Mouse (Mus musculus): ENCODE data around the gene Cer1.

Gene Cer1

GRCm38 (mm10) chr4:82874791-82875190, 10.2 kb downstream of the Cer1 start:
- no peak for DNase-seq (ENCODE audit: low read depth)

DNA sequence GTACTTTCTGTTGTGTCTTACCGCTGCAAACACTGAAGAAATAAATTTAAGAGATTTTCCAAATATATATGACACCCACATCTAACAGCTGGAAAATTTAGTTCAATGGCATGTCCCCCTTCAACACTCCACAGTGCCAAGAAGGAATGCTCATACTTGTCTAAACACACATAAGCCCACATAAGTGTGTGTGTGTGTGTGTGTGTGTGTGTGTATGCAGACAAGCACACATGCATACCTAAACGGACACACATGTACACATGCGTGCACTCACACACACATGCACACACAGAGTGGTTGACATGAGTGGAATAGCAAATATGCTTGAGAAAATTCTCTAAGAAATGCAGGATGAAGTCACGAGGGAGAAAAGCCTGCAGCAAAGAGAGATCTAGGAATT, 12.4 kb downstream of the Cer1 start:
- DNase-seq (ENCODE audit: low read depth), result no peak

DNA sequence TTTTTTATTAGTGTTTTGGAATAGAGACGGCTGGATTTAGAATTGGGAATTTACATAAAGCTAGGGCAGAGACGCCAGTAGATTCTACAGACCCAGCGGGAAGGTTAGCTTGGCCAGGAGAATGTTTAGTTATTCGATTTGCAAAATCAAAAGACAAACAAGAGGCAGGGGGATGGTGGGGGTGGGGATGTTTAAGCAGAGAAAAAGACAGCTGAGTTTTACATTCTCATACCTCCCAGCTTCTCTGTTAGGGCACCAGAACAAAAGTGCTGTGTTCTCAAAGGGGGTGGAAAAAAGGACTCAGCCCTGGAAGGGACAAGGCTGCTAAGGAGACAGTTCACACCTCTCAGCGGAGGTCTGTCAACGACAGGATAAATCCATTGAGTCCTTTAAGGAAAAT, 12.8 kb downstream of the Cer1 start:
- DNase-seq (ENCODE audit: low read depth), result no peak

DNA sequence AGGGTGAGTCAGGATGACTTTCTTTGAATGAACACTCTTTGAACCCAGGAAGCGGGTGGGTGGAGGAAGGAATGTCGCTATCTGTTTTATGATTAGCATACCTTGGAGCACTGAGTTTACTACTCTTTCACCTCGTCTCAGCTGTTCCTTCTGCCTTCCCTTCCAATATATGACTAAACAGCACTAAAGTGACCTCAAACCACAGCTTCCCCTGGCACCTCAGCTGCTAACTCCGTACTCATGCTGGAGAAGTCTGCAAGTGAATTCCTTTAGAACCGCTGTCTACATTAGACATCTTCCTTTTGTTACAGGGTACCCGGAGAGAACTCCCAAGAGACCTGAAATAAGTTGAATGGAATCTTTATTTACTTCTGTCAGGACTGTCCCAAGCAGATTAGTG, 14.0 kb downstream of the Cer1 start:
- DNase-seq (ENCODE audit: low read depth), result peak; percentile 77

DNA sequence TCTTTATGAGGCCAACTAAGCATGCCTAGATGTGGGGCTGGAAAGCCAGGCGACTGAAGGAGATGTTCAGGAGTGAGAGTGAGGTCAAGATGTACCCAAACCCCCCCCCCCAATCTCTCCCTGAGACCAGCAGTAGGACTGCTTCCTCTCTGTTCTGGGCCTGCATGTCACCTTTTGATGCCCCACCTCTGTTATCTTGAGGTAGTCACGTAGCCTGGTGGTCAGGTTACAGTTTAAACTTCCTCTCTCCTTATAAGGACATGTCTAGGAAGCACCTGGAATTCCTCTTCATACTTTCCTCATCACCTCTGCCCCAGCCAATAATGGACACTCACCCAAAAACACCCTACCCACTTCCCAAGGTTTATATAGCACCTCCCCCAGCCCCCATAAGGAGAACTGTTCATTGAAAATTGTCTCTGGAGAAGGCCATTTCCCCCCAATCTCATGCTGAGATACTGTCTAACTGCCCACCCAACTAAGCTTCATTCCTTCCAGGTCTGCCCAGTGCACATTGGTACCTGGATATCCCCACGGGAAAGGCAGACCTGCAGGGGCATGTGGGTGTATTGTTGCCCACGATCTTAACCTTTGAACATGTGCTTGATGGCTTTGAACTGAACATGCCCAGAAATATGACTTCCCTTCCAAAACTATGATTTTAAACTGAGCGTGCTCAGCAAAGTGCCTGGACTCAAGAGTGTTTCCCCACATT, 17.1 kb downstream of the Cer1 start:
- DNase-seq (ENCODE audit: low read depth), result no peak

GRCm38 (mm10) chr4:82867111-82867510, 17.8 kb downstream of the Cer1 start:
- DNase-seq (ENCODE audit: low read depth), result no peak

DNA sequence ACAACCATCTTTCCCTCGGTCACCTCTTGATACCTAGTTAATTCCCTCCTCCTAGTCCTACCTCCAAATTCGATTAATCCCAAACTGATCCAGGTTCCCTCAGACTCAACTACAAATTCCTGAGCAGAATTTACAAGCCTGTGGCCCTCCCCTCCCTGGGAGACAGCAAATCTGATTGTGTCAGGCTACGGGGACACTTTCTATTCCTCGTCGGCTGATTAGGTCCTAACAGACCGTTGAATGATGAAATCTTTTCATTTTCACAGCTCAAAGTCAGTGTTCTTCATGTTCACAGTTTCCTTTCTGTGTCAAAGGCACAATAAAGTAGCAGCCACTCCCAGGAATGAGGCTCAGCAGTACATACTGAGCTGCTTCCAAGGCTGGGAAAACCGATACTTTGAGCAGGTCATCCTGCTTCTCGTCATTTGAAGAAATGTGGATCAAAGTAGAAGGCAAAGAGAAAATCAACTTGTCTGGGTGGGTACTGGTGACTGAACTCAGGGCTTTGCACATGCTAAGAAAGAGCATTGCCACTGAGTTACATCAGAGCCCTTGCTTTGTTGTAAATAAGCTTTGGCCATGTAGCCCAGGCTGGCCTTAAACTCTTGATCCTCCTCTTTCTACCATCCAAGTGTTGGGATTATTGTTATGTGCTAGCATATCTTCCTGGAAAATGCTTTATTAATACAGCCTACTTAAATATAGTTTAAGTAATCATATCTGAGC, 19.8 kb downstream of the Cer1 start:
- no peak for DNase-seq (ENCODE audit: low read depth)

- no peak for DNase-seq (ENCODE audit: low read depth)
Observed at GRCm38 (mm10) chr4:82863316-82863715, 21.6 kb downstream of the Cer1 start.

DNA sequence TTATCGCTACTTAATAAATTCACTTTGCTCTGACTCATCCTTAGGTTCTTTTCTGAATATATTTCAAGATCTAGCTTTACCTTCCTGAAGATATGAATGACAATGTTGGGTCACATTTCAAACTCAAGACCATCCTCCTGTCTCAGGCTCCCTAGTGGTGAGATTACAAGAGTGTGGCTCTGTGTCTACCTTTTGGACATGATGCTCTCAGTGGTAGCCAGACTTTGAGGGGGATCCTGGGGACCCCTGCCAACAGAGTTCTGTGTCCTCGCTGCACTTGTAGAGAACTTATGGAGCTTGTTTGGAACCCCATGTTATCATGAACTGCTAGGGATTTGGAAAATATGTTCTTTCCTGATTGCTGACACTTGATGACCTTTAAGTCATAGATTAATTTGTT, 23.5 kb downstream of the Cer1 start:
- DNase-seq (ENCODE audit: low read depth), result no peak

DNA sequence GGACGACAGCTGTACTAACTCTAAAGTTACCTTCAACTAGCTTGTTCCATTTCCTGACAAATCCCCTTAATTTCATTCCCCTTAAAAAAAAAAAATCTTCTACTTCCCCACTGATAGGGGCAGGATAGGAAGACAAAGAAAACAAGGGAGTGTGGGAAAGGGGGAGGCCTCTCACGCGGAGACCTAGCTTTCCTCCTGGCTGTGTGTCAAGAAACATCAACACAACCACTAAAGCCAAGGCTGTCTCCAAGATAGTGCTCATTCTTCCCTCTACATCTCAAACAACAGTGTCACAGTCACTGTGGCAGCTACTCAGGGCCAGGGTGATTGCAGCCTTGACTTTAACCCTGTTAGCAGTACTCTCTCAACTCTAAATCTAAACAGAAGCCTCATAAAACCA, 24.4 kb downstream of the Cer1 start:
- DNase-seq (ENCODE audit: low read depth), result no peak

DNA sequence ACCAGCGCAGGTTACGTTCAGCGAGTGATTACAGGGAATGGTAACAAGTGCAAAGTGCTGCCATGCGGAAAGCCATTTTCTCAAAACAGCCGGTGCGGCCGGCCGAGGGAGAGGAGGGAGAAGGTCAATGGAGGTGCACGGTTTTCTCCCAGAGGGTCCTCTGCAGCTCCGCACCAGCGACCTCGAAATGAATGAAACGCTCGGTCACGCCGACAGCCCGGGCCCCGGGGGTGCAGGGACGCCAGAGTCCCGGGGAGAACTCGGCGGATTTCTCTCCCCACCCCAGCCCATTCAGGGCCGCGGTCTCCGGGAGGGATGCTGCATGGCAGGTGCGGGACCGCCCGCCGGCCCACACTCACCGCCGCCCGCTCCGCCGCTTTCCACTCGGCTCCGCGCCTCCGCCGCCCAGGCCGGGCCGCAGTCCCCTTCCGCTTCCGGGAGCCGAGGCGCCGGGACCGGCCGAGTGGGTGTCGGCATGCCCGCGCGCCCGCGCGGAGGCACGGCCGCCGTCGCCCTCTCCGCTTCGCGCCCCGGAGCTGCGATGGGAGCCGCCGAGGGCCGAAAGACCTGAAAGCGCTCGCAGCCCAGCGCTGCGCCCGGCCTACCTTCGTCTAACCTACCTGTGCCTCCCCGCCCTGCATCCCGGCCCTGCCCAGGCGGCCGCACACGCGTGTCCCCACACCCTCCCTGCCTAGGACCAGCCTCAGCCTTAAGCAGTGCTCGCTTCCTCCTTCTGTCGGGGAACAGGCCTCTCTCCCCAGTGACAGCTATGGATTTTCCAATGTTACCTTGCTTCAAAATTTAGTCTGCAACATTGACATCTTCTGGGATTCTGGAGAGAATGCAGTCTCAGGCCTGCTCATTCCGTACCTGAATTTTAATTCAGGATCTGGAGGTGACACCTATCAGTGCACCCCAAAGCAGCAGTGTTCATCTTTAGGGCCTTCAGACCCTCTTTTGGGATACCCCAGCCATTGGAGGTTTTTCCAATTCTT, 25.5 kb downstream of the Cer1 start, which contains the start of gene Zdhhc21:
Gene Zdhhc21 (minus strand): TSS at position 828 of the 995 bp plus-strand sequence.
- DNase-seq (ENCODE audit: low read depth), result peak; percentile 38

- no peak for DNase-seq (ENCODE audit: low read depth)
Observed at GRCm38 (mm10) chr4:82858431-82859010, 26.4 kb downstream of the Cer1 start.

GRCm38 (mm10) chr4:82856986-82857385, 28.0 kb downstream of the Cer1 start:
- DNase-seq (ENCODE audit: low read depth), result no peak

DNA sequence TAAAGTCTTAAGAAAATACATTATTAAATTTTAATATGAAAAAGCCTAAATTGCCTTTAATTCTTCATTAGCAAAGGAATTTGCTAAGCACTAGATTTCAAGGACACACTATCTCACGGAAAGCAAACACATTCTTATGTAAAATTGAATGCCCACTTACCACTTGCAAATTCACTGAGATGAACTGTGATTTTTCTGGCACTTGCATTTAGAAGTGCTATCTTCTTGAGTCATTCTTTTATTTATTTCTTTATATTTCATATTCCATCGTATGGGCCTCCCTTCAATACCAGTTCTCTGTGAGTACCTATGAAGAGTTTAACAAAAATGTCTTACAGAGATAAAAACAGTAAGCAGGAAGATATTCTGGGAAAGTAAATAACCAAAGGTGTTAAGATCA, 31.1 kb downstream of the Cer1 start:
- DNase-seq (ENCODE audit: low read depth), result no peak

- peak; percentile 94 for DNase-seq (ENCODE audit: low read depth)
Observed at GRCm38 (mm10) chr4:82848552-82849234, 36.3 kb downstream of the Cer1 start.

DNA sequence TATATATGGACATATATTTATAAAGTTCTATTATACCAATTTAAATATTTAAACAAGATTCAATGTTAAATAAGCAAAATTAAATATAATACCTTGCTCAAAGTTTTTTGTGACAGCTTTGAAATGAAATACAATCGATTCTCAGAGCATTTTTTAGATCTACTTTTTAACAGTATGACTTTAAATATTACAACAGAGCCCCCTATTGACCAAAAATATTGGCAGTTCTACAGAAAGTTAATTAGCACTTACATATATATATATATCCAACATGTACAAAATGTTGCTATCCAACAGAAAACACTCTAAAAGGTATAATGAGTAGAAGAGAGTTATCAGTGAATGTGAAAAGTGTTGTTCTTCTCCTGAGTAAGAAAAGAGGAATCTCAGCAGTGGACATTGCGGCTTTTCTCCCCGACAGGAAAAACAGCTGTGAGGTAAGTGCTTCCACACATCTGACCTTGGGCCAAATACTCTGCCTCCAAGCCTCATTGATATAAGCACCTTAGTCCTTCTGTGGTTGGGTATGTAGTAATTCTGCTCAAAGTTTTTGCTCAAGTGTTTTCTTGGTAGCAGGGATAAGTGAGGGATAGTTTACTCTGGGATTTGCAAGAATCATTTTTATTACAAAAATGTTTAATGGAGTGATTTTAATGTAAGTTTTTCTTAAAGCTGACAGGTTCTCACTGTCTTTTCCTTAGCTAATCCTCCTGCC, 47.3 kb downstream of the Cer1 start:
- DNase-seq (ENCODE audit: low read depth), result peak; percentile 50
